20 mouse cellular contexts compared by ENCODE assay signal in genomic region chr14:48740942-48741602, GRCm38 (mm10).
DNase-seq lines count a peak whose midpoint lies in the region; ATAC-seq and TF ChIP-seq lines count a peak whose summit lies in the region.
"Had no signal": no experiment of that assay in that cellular context is flagged by ENCODE, and none has a peak within 500 bp of the region (broad histone marks: within the 10 kb centered on the region; RNA-seq: fewer than 3 reads in every experiment).

No protein-coding gene starts in this region.

- 19% methylated on average over 7 of the region's 7 CpGs for WGBS in forebrain, embryonic 10.5 days
- WGBS in forebrain, embryonic 15.5 days, result 8% methylated on average over 7 of the region's 7 CpGs
- WGBS in midbrain, embryonic 16.5 days, result 17% methylated on average over 7 of the region's 7 CpGs

- ATAC-seq in forebrain, embryonic 15.5 days (replicated peaks), result no peak
- peak; percentile 77 for ATAC-seq in midbrain, embryonic 16.5 days
- ATAC-seq in frontal cortex, adult (ENCODE audit: low TSS enrichment), result no peak

- peak overlapping the region; percentile 18; the same call in 1 of the 2 replicates for H3K4me3 ChIP-seq in forebrain, embryonic 10.5 days
- no peak overlapping the region for H3K4me3 ChIP-seq in forebrain, embryonic 15.5 days
- no peak overlapping the region for H3K4me3 ChIP-seq in midbrain, embryonic 16.5 days (ENCODE audit: low read depth, low read length)
- H3K4me3 ChIP-seq: embryonic facial prominence, embryonic 15.5 days; hindbrain, embryonic 13.5 days; liver, embryonic 15.5 days had no signal

- no peak overlapping the region for H3K9ac ChIP-seq in forebrain, embryonic 15.5 days (replicated peaks)
- H3K9ac ChIP-seq in midbrain, embryonic 16.5 days (ENCODE audit: low read depth, low read length), result no peak overlapping the region
- H3K9ac ChIP-seq: embryonic facial prominence, embryonic 15.5 days; hindbrain, embryonic 13.5 days; liver, embryonic 15.5 days had no signal

- no peaks in the 10 kb centered on the region for H3K36me3 ChIP-seq in forebrain, embryonic 10.5 days (replicated peaks)
- H3K36me3 ChIP-seq in forebrain, embryonic 15.5 days, result no peaks in the 10 kb centered on the region
- H3K36me3 ChIP-seq in midbrain, embryonic 16.5 days (ENCODE audit: control insufficient read depth, insufficient read depth, low read length), result no peaks in the 10 kb centered on the region
- H3K36me3 ChIP-seq: embryonic facial prominence, embryonic 15.5 days; hindbrain, embryonic 13.5 days; liver, embryonic 15.5 days had no signal

- DNase-seq in forebrain, embryonic 10.5 days (ENCODE audit: extremely low spot score, low spot score), result no peak
- peak; percentile 86 for DNase-seq in brain, embryonic 14.5 days (ENCODE audit: low read depth)
- peak; percentile 33 for DNase-seq in gonadal fat pad, adult 2 months (ENCODE audit: low read depth)
- no peak for DNase-seq in frontal cortex, postnatal 10 days (ENCODE audit: low spot score in 2 of 2)
- DNase-seq in urinary bladder, postnatal 36 days (ENCODE audit: low spot score in 2 of 2), result no peak
- DNase-seq: adrenal gland, adult 8-10 months; cerebellum, adult 9-11 months; kidney, adult 11 months; kidney, postnatal 4 days; layer of hippocampus, postnatal 36 days; spleen, adult 18-20 months; thymus, postnatal 36 days had no signal

- peaks cover 9% of the 10 kb centered on the region; the same call in 1 of the 2 replicates for H3K9me3 ChIP-seq in forebrain, embryonic 10.5 days
- H3K9me3 ChIP-seq in forebrain, embryonic 15.5 days, result no peaks in the 10 kb centered on the region
- no peaks in the 10 kb centered on the region for H3K9me3 ChIP-seq in midbrain, embryonic 16.5 days (replicated peaks; ENCODE audit: control insufficient read depth, low read length, poor library complexity, severe bottlenecking)
- H3K9me3 ChIP-seq: embryonic facial prominence, embryonic 15.5 days; hindbrain, embryonic 13.5 days; liver, embryonic 15.5 days had no signal

- peak overlapping the region; percentile 44; the same call in 1 of the 2 replicates for H3K27ac ChIP-seq in forebrain, embryonic 10.5 days
- no peak overlapping the region for H3K27ac ChIP-seq in forebrain, embryonic 15.5 days (replicated peaks)
- 0 out of 2 replicates have a peak overlapping the region, but pooled peaks have one; percentile 35 for H3K27ac ChIP-seq in midbrain, embryonic 16.5 days (ENCODE audit: low read length)
- H3K27ac ChIP-seq: embryonic facial prominence, embryonic 15.5 days; hindbrain, embryonic 13.5 days; liver, embryonic 15.5 days; macrophage; stomach, postnatal 0 days had no signal

- no peak for TF ChIP-seq POLR2A in brain, embryonic 14.5 days (IDR thresholded peaks at IDR 0.05; ENCODE audit: borderline replicate concordance, extremely low read depth, insufficient read depth, insufficient read length, poor library complexity, severe bottlenecking)

- peaks cover 41% of the 10 kb centered on the region for H3K27me3 ChIP-seq in forebrain, embryonic 10.5 days (ENCODE audit: poor library complexity, severe bottlenecking)
- peaks cover 34% of the 10 kb centered on the region for H3K27me3 ChIP-seq in forebrain, embryonic 15.5 days
- no peaks in the 10 kb centered on the region for H3K27me3 ChIP-seq in midbrain, embryonic 16.5 days (ENCODE audit: control insufficient read depth, insufficient read depth, low read depth, low read length)
- H3K27me3 ChIP-seq: embryonic facial prominence, embryonic 15.5 days; liver, embryonic 15.5 days had no signal

- no peak overlapping the region for H3K4me2 ChIP-seq in forebrain, embryonic 15.5 days (replicated peaks)
- H3K4me2 ChIP-seq in midbrain, embryonic 16.5 days (ENCODE audit: low read length), result no peak overlapping the region
- H3K4me2 ChIP-seq: embryonic facial prominence, embryonic 15.5 days; hindbrain, embryonic 13.5 days; liver, embryonic 15.5 days had no signal

- TF ChIP-seq CTCF in brain, embryonic 14.5 days (IDR thresholded peaks at IDR 0.05; ENCODE audit: borderline replicate concordance, extremely low read depth, insufficient read depth, insufficient read length), result no peak

- peaks cover 62% of the 10 kb centered on the region for H3K4me1 ChIP-seq in forebrain, embryonic 10.5 days
- H3K4me1 ChIP-seq in forebrain, embryonic 15.5 days, result peaks cover 8% of the 10 kb centered on the region
- H3K4me1 ChIP-seq in midbrain, embryonic 16.5 days (ENCODE audit: control insufficient read depth, insufficient read depth, low read length), result peaks cover 4% of the 10 kb centered on the region; the same call in 1 of the 2 replicates
- H3K4me1 ChIP-seq: embryonic facial prominence, embryonic 15.5 days; liver, embryonic 15.5 days had no signal

Comparison
In these comparisons a context has a peak if more than half of its experiments do, and no peak if none do; other contexts are left out.
1. DNase-seq: peak in brain, embryonic 14.5 days (single experiment) and gonadal fat pad, adult 2 months (single experiment); none in forebrain, embryonic 10.5 days (single experiment), frontal cortex, postnatal 10 days (0 of 2) and urinary bladder, postnatal 36 days (0 of 2).